Mouse (Mus musculus) mouse trophoblast stem cell (cell line): ENCODE data around the gene 4931428L18Rik.

Source experiments
- in situ Hi-C, 2 experiments: fragments of 300-500 bp; cut with MseI, MboI; formaldehyde crosslinking; loops; 2 replicates in 1 of 2; 3 replicates in 1 of 2; pipeline ENCODE4 v1.15.1; 2025

Gene 4931428L18Rik

DNA sequence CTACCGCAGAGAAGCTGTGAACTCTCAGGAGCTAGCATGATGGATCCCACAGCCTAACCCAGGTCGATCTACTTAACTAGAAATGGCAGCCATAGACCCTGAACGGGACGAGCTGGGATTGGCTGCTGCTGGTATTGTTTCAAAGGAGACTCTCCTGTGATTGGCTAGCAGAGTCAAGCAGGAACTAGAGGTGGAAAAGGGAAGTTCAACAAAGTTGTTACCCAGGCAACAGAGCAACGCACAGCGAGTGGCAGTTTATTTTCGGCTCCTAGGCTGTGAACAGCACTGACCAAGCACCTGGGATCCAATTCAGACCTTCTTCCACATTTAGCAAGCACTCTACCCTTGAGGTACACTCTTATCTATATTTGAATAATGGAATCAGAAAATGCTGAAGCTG, at the start of gene 4931428L18Rik, which contains the start of gene Pih1d3:
Gene 4931428L18Rik, minus strand, starts transcription at position 121 of the 400 bp plus-strand sequence.
Gene Pih1d3, plus strand, starts transcription at position 275 of the 400 bp plus-strand sequence.
- in situ Hi-C loops = no loop called here

DNA sequence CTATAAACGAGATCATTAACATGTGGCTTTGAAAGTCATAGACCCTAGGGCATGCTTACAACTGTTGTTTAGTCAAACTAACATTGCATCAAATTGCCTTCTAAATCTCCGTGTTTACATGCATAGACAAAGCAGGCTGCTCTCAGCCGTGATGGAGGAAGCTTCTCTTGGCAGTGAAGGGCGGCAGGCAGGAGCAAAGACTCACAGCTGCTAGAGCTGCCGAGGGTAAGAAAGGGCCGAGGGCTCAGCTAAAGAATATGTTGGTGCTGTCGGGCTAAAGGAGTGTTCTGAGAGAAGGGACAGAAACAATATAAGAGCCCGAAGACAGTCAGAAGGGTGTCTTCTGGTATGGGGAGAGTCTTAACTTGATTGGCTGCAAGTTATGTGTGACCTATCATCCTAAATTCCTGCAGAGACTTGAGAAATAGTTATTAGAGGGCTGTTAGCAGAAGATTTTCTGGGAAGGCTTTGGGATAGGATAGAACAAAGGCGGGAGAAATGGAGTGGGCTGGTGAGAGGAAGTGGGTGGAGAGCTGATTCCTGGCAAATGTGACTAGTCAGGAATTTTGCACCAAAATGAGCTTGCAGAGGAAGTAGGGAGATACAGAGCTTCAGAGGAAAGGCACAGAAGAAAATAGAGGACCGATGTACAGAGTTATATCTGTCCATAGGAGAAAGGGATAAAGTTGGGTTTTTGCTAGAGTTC, 37.9 kb upstream of the 4931428L18Rik start:
- in situ Hi-C loops = no loop called here

DNA sequence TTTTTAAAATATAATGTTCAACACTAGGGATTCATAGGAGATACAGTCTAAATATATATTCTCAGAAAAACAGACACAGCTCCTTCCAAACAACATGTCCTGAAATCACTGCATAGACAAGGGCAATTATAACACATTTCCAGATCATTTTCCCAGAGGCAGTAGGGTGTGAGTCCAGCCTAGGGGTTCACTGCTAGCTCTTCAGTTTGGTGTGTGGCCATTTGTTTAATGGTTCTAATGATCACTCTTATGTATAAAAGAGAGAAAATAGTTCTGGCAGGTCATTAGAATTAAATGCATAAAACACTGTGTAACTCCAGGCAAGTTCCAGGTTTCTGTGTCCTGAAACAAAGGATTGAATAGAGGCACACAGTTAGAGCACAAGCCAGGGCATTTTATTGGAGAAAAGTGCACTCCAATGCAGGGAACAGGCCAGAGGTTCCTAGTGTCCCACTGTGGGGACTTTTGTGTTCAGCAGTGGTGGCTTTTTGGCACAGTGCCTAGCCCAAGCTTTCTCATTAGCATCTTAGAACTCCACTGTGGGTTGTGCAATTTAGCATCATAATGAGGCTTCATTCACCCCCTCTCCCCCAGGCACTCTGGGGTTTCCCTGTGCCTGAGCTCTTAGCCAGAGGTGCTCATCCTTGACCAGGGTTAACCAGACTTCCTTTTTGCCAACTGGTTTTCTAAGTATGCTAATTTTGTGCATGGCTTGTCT, 11.0 kb upstream of the 4931428L18Rik start:
- in situ Hi-C loops = no loop called here

DNA sequence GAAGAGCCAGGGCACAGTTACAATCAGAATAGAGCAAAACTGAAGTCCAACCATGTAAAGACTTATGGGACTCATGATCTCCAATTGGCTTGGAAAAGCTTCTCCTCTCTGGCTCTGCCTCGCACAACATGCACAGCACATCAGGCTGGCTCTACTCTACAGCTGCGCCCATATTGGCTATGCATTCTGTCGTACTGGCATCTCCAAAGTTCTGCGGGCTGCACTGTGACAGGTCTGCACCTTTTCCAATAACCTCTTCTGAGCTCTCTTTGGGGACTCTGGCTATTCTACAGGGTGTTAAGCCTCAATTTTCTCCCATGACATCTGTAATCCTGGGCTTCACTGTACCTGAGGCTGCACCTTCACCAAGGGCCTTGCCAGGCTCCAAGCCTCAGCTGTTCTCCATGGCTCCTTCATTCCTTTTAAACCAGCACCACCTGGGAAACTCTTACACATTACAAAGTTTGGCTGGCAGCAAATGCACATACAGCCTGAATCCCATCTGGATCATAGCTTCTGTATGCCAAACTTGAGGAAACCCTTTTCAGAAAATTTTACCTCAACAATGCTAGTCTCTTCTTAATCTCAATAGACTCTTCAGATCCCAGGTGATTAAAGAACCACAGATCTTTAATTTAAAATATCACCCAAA, 1.8 kb downstream of the 4931428L18Rik start:
- in situ Hi-C loops = no loop called here

DNA sequence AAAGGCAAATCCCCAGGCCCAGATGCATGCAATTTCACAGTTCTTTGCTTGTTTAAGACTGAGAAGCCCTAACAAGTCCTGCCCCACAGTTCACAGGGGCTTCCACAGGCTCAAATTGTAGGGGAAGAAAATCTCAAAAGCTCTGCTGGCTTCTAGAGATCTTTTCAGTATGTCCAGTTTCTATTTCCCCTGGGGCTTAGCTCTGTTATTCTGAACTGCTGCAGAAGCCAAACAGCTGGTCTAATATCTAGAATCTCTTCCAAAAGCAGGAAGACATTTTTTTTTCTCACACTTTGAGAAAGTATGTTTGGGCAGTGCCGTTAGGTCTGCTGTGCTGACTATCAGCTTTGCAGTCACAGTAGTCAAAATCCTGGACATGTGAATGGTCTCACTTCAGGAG, 7.7 kb downstream of the 4931428L18Rik start:
- in situ Hi-C loops = loop anchor here (5.0 kb wide), 2 partner anchors 117 to 122 kb away; no protein-coding TSS in a partner anchor

DNA sequence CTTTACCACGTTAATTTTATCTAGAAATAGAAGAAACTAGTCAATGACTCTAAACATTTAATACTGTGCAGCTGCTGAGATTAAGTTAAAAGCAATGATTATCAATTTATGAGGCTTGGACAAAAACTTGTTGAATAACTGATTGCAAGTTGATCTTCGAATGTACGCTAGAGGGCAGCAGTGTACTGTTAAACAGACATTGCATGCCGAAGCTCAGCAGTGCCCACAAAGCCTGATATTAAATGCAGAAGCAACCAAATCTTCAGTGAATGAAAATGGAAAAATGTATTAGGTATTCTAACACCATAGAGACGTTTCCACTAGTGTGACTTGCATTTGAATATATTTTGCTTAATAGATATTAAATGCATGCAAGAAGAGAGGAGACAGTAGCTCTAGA, 12.3 kb downstream of the 4931428L18Rik start:
- in situ Hi-C loops = loop anchor here (5.0 kb wide), 2 partner anchors 122 to 127 kb away; no protein-coding TSS in a partner anchor

DNA sequence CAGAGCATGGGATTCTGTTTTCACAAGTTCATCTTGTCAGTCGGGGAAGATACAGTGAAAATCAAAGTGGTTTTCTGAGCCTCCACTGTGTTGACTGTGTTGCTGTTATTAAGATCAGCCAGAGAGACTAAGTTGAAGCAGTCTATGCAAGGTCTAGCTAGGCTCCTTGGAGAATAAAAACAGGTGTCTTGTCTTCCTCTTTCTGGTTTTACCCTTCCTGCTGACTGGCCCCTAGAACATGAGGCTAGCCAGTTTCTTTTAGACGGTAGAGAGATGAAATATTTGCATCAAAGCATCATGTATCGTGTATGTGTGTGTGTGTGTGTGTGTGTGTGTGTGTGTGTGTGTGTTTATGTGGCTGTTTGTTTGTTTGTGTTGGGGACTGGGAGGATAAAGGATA, 16.7 kb downstream of the 4931428L18Rik start:
- in situ Hi-C loops = no loop called here

DNA sequence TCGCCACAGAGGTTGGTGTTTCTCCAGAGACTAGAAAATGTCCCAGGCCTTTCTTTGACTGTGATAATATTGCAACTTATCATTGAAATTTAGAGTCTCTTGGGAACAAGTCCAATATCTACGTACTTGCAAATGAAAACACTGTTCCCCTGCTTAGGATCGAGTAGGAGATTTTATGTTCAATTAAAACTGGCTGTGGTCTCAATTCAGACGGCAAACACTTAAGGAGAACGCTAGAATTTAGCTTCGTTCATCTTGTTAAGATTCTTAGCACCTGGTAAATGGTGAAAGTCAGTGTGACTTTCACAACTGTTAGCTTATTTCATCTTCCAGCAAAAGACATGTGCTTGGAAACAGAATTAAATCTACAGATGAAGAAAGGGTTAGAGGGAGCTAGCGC, 17.1 kb downstream of the 4931428L18Rik start:
- in situ Hi-C loops = no loop called here

DNA sequence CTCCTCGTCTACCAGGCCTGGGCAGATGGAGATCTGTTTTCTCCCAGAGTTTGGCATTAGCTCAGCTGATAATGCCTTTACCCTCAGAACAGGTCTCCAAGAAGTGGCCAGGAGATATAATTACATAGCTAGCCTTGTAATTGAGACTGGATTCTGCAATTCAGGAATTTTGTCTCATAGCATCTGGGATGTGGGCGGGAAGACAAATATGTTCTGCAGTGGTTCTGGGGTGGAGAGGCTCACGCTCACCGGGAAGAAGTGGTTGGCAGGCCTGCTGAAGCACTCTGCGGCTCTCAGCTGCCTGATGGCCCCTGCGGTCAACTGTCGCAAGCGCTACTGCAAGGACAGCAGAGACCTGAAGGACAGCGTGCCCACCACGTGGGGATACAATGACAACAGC, 18.7 kb downstream of the 4931428L18Rik start:
- in situ Hi-C loops = no loop called here

DNA sequence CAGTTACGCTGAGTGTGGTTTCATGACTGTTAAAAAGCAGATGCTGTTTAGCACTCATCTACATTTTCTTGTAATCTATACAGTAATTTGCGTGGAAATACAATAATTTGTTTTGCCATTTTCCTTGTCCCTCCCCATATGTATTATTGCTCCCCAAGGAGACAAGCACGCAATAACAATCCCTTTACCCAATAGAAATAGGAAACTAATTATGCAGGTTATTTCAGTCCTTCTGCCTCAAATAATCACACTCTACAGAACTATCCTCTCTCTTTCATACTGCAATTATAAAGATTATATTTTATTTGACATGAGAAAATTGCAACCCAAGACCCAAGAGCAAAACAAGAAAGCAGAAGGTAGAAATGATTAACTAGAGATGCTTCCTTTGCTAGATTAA, 25.5 kb downstream of the 4931428L18Rik start:
- in situ Hi-C loops = no loop called here

DNA sequence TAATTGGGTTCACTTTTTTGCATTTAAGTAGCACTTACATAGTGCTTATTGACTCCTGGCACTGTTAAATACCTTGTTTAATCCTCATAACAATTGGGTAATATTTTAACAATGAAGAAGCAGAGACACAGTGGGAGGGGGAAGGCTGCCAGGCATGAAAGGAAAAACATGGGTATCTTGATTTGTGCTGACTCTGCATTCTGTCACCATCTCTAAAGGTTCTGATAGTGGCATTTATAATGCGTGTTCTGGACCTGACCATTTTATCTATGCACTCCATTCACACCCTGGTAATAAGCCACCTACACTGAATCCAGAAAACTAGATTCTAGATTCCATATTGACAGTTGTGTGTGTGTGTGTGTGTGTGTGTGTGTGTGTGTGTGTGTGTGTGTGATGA, 26.9 kb downstream of the 4931428L18Rik start:
- in situ Hi-C loops = no loop called here

DNA sequence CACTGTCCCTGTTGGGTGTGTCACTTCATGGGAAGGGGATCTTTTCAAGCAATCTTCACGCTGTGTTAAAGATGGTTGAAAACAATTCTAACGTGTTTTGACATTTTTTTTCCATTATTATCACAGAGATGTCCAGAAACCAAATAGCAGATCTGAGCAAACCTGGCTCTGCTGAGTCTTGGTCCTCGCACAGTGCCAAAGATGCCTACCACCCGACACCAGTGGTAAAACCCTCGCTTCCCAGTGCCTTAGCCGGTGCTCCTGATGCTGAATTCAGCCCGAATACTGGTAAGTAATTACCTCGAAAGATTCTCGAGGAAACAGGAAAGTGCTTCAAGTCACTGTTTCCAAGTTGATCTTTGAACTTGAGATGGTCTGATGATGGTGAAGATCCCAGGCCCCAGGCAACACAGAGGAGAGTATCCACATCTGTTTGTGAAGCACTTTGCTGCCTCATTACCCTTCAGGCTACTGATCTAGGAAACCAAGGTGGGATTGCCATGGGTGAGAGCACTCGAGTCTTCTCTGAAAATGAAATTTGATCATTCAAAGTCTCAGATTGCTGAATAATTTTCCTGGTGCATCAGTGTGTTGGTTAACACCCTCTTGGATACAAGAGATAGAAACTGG, 32.1 kb downstream of the 4931428L18Rik start:
- in situ Hi-C loops = no loop called here

DNA sequence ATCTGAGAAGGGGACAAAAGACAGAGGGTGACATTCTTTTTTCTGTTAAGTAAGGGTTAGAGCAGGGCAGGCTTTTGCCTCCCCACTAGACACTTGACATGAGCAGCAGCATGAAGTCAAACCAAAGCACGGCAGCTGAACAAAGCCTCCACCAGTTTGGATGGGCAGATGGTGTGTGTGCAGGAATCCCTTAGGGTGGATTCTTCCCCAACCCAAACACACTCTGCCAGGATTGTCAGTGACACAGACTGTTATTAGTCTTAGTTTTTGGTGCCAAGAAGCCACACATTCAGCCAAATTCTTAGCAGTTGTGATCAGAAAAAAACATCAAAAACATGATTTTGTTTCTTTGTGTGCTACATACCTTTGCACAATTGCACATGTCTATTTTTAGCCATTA, 44.2 kb downstream of the 4931428L18Rik start:
- in situ Hi-C loops = no loop called here

DNA sequence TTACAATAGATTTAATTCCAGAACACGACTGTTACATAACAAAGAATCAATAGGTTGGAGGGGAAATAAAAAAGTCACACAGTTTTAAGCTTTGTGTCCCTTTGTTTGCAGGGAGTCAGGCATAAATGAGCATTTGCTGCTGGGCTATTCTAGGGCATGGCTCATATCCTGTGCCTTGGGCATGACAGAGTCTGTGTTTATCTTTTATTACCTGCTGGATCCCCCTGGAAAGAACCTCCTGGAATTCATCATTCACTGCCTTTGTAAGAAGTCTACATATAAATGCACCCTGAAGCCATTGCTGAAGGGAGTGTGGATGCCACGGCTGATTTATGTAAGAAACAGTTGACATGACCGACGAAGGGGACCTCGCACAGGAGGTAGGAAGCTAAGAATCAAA, 46.4 kb downstream of the 4931428L18Rik start, which contains the start of gene Lgsn:
Gene Lgsn, plus strand, starts transcription at position 301 of the 400 bp plus-strand sequence.
- in situ Hi-C loops = no loop called here

DNA sequence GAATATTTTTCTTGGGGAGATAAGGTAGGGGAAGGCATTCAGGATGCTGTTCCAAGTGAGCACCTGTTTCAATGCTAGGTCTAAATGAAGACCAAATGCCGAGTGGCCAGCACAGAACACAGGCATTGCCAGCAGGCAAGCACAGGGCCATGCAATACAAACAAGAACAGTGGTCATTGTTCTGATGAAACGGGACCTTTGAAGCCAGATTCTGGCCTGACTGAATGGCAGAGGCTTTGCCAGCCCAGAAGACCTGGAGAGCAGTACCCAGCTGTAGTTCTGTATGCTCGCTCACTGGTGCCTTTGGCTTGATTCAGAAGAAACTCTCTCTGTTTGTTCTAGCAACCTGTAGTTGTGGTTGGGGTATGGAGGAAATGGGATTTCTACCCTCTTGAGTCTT, 47.1 kb downstream of the 4931428L18Rik start:
- in situ Hi-C loops = no loop called here

DNA sequence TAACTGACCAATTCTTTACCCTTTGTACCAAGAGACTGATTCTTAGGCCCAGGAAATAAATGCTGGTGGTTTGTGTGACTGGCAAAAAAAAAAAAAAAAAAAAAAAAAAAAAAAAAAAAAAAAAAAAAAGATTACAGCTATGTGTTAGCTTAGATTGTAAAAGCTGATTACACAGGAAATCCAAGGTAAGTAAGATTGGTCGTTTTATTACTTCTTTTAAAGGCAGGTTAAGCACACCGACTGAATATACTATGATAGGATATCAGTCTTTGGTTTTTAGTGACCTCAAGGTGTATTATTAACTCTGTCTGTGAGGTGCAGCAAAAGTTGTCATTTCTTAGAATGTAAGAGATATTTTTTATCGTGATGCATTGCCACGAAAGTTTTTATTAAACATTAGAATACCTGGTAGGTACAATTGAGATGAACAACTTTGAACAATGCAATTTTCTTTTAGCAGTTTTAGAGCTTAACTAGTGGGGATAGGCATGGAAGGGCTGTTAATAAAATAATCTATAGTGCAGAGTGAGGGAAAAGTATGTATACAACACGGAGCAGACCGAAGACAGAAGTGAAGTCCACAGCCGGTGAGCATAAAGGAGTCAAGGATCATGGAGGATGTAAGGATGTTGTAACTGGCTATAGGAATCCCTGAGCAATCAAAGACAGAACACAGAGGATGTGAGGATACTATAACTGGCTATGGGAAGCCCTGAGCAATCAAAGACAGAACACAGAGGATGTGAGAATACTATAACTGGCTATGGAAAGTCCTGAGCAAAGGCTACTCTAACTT, 57.0 kb downstream of the 4931428L18Rik start:
- in situ Hi-C loops = no loop called here

DNA sequence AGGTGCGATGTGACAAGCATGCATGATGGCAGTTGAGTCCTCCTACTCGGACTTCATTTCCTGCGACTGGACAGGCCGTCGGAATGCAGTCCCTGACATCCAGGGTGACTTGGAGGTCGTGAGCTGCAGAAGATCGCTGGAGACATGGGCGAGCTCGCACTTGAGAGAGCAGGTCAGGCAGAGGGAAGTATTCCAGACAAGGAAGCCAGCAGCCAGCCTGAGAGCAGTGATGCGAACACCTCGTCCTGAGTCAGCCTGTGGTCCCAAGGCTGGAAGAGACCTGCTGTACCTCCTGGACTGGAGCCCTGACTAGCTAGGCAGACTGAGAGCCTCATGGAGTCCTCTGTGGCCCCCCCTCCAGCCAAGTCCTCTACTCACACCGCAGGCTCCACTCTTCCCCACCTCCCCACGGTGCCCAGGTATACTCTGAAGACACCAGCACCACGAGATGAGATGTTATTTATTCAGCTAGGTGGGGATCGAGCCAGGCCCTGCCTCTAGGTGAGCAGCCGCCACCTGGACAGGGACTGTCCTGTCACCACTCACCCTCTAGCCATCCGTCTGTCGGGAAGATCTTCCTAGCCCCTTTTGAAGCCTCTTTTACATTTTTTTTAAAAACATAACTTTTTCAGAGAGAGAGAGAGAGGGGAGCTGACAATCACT, 57.8 kb downstream of the 4931428L18Rik start:
- in situ Hi-C loops = no loop called here

DNA sequence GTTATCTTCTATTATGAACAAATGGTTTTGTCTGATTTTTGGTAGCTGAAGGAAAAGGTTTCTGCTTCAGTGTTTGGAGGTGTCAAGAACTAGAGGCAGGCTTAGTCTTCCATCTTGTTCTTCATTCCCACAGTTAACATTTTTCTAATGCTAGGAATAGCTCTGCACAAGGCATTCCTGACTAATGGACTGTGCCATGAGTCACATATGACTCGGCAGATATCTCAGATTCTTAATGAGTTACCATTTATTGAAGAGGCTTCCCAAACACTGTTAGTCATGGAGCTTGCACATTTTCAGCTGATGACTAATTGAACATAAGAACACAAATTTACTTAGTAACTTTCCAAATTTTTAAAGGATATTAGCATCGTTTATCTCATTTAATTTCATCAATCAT, 65.6 kb downstream of the 4931428L18Rik start:
- in situ Hi-C loops = loop anchor here in 1 of 2 experiments (10.0 kb wide), 2 partner anchors 202 to 372 kb away; no protein-coding TSS in a partner anchor

DNA sequence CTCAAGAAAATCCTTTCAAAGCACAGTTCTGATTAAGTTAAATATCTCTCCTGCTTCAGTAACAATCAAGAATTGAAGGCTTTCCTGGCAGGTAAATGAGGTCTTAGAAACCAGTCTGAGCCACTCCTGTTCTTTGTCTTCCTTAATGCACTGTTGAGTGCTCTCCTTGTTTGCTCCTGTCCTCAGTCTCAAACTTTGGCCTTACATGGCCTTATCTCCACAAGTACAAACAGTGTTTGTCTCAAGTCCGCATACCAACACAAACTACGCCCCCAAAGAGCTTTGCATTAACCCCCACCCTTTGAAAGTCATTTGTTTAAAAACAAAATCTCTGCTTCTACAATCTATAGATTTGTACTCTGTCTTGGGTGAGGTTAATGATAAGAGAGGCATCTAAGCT, 66.3 kb downstream of the 4931428L18Rik start:
- in situ Hi-C loops = loop anchor here in 1 of 2 experiments (10.0 kb wide), 2 partner anchors 201 to 371 kb away; no protein-coding TSS in a partner anchor

DNA sequence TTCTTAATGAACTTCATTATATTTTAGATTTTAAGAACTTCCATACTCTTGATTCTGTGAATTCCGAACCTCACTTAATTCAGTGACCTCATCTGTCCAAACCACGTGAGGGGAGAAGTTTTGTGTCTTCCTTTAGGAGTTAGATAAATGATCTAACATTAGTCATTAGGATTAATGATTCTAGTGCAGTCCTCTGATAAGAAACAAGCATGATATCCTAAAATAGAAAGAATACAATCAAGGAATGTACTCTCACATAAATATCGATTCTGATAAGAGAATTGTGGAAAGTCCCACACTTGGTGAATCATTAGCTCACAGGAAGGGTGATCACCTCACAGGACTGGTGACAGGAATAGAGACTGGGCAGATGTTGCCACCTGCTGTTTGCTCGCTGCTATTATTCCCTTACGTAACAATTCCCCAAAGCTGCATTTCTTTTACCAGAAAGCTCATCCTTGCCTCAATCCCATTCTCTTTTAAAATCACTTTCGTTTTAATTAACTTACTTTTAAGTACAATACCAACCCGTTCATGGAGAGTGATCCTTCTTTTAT, 68.6 kb downstream of the 4931428L18Rik start:
- in situ Hi-C loops = loop anchor here (5.0 to 10.0 kb wide), 3 partner anchors 199 to 369 kb away; no protein-coding TSS in a partner anchor
